Mouse (Mus musculus) heart, embryonic 11.5 days (tissue): ENCODE measurements around the gene Sec23ip. TPM values are rescaled to one million over a fixed set of nuclear protein-coding genes. Genes with fewer than 3 reads are reported as not detected.
A peak's percentile ranks its signal among the peaks of the same experiment; 100 is the strongest.
"Not testable (repeated sequence)": the region's sequence is repeated elsewhere in the genome, so short reads cannot be mapped to it uniquely, and the experiment has no call there.

Experiments used
- ATAC-seq: fragments of 200-750 bp; cut with Nextera tagmentation; replicated peaks from 2 replicates; pipeline ENCODE4 v1.8.0; 2017; ENCODE audit warnings: moderate library complexity; ENCODE audit not compliant: insufficient number of reproducible peaks, low FRiP score, low TSS enrichment
- H3K27ac ChIP-seq: fragments of 300-500 bp; sonication (generic); 2 replicates; pipeline ENCODE4 v1.5.1; 2014; ENCODE audit warnings: mild to moderate bottlenecking, low read depth, low read length
- H3K27me3 ChIP-seq: fragments of 300-500 bp; sonication (generic); 2 replicates; pipeline ENCODE4 v1.6.1; 2014; ENCODE audit warnings: mild to moderate bottlenecking, low read length, mixed read lengths; ENCODE audit not compliant: control insufficient read depth, insufficient read depth
- H3K36me3 ChIP-seq: fragments of 300-500 bp; sonication (generic); 2 replicates; pipeline ENCODE4 v1.6.1; 2014; ENCODE audit warnings: mild to moderate bottlenecking, low read length, moderate library complexity, mixed read lengths; ENCODE audit not compliant: control insufficient read depth, insufficient read depth
- H3K4me1 ChIP-seq: fragments of 300-500 bp; sonication (generic); 2 replicates; pipeline ENCODE4 v1.6.1; 2014; ENCODE audit warnings: low read length; ENCODE audit not compliant: control insufficient read depth, insufficient read depth
- H3K4me2 ChIP-seq: fragments of 300-500 bp; sonication (generic); 2 replicates; pipeline ENCODE4 v1.6.1; 2014; ENCODE audit warnings: mild to moderate bottlenecking, moderate library complexity
- H3K4me3 ChIP-seq: fragments of 300-500 bp; sonication (generic); 2 replicates; pipeline ENCODE4 v1.5.1; 2014; ENCODE audit warnings: low read depth, low read length
- H3K9ac ChIP-seq: fragments of 300-500 bp; sonication (generic); 2 replicates; pipeline ENCODE4 v1.6.1; 2014; ENCODE audit warnings: mild to moderate bottlenecking, low read depth, low read length, moderate library complexity
- H3K9me3 ChIP-seq: fragments of 300-500 bp; sonication (generic); replicated peaks from 2 replicates; pipeline ENCODE4 v1.6.1; 2016; ENCODE audit warnings: low read length; ENCODE audit not compliant: control insufficient read depth
- WGBS: fragments of 180-500 bp; shearing (Covaris S2); extraction: QIAGEN DNeasy Blood & Tissue Kit; methylation state at CpG from one replicate; pipeline ENCODE4 v1.1.7; 2014; ENCODE audit not compliant: insufficient replicate concordance; 5-methylcytosine and 5-hydroxymethylcytosine counted together
- polyA plus RNA-seq: library from polyadenylated mRNA; unstranded; fragments of >200 nt; fragmentation: Nextera tagmentation; extraction: Ambion mirVana; gene quantifications from 2 replicates; pipeline ENCODE4 v1.2.1, GENCODE M21; 2014

Sec23ip gene
- 36.9 and 39.8 TPM in 2 replicates for polyA plus RNA-seq

- under 1% methylated on average over 55 of the region's 55 CpGs for WGBS
- Histone ChIP-seq H3K4me3 (peak within 1 kb of the TSS; percentile 97), H3K27ac (peak within 1 kb of the TSS; percentile 79), H3K9me3 (no peaks in the 10 kb centered on the region), H3K27me3 (no peaks in the 10 kb centered on the region), H3K36me3 (peaks cover under 1% of the 10 kb centered on the region; the same call in 1 of the 2 replicates), H3K4me1 (peaks cover 39% of the 10 kb centered on the region), H3K9ac (peak within 1 kb of the TSS; percentile 96), H3K4me2 (peak within 1 kb of the TSS; percentile 86)
- peak; percentile 67 for ATAC-seq
These were observed at the start of gene Sec23ip for GRCm38 (mm10) chr7:128744684-128745485. TSS of gene Sec23ip (plus strand) at chr7:128744943.

DNA sequence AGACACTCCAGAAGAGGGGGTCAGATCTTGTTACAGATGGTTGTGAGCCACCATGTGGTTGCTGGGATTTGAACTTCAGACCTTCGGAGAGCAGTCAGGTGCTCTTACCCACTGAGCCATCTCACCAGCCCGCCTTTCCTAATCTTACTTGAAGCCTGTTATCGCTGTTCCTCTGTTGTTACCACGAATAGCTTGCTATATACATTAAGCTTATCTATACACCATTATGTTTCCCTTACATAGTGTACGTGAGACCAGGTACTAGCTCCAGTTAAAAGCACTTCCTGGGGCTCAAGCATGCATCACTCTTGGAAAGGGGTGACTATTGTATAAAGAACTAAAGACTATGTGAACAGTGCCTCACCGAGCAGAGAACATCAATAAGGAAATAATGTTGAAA is 44.8 kb upstream of the Sec23ip start:
- H3K4me3 ChIP-seq, H3K27ac ChIP-seq, H3K27me3 ChIP-seq, ATAC-seq, H3K9ac ChIP-seq, H3K4me1 ChIP-seq, H3K4me2 ChIP-seq, H3K9me3 ChIP-seq: not testable (repeated sequence)
- WGBS, result 68% methylated on average over 6 of the region's 6 CpGs
- H3K36me3 ChIP-seq, result peaks cover 23% of the 10 kb centered on the region

GRCm38 (mm10) chr7:128705735-128706134 is 39.0 kb upstream of the Sec23ip start:
- no peak for ATAC-seq
- 31% methylated on average over 4 of the region's 4 CpGs for WGBS
- H3K4me3 ChIP-seq, result no peak overlapping the region
- H3K36me3 ChIP-seq, result peaks cover 36% of the 10 kb centered on the region
- no peaks in the 10 kb centered on the region for H3K9me3 ChIP-seq
- H3K4me1 ChIP-seq, result no peaks in the 10 kb centered on the region
- no peak overlapping the region for H3K4me2 ChIP-seq
- H3K9ac ChIP-seq, result no peak overlapping the region
- no peak overlapping the region for H3K27ac ChIP-seq
- no peaks in the 10 kb centered on the region for H3K27me3 ChIP-seq

DNA sequence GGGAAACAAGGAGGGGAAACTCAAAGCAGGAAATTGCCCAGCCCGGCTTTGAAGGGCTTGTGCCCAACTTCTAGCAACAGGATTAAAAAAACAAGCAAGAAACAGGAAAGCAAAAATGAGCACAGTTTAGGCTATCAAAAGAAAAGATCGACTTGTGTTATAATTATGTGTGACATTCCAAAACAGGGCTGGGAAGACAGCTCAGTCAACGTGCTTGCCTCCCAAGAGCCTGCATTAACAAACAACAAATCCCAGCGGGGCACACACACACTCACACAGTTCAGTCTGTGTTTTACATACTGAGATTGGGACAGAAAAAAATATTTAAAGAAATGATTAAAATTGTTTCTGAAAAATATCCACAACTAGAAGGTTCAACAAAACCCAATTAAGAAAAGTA is 26.8 kb upstream of the Sec23ip start:
- H3K9me3 ChIP-seq, result no peaks in the 10 kb centered on the region
- no peak overlapping the region for H3K4me3 ChIP-seq
- H3K36me3 ChIP-seq, result peaks cover 35% of the 10 kb centered on the region
- H3K9ac ChIP-seq, result no peak overlapping the region
- 62% methylated on average over 4 of the region's 4 CpGs for WGBS
- no peaks in the 10 kb centered on the region; the same call in 1 of the 2 replicates for H3K4me1 ChIP-seq
- no peak for ATAC-seq
- no peak overlapping the region for H3K27ac ChIP-seq
- H3K4me2 ChIP-seq, result no peak overlapping the region
- no peaks in the 10 kb centered on the region for H3K27me3 ChIP-seq

- peaks cover 6% of the 10 kb centered on the region for H3K4me1 ChIP-seq
- no peaks in the 10 kb centered on the region for H3K9me3 ChIP-seq
- H3K9ac ChIP-seq, result no peak overlapping the region
- no peak overlapping the region for H3K4me3 ChIP-seq
- peaks cover 10% of the 10 kb centered on the region for H3K36me3 ChIP-seq
- whole genome bisulfite sequencing, result 24% methylated on average over 4 of the region's 4 CpGs
- ATAC-seq, result peak; percentile 67; the same call in 1 of the 2 replicates
- H3K27ac ChIP-seq, result no peak overlapping the region
- no peak overlapping the region for H3K4me2 ChIP-seq
- no peaks in the 10 kb centered on the region for H3K27me3 ChIP-seq
These were observed 20.0 kb upstream of the Sec23ip start for GRCm38 (mm10) chr7:128724761-128725160.

- no peak for ATAC-seq
- Histone ChIP-seq H3K9ac (no peak overlapping the region), H3K4me3 (no peak overlapping the region), H3K9me3 (no peaks in the 10 kb centered on the region), H3K4me2 (no peak overlapping the region), H3K36me3 (peaks cover 10% of the 10 kb centered on the region), H3K27me3 (no peaks in the 10 kb centered on the region), H3K27ac (0 out of 2 replicates have a peak overlapping the region, but pooled peaks have one; percentile 29), H3K4me1 (peaks cover 6% of the 10 kb centered on the region)
- 87% methylated on average over 9 of the region's 9 CpGs for WGBS
These were observed 19.6 kb upstream of the Sec23ip start for GRCm38 (mm10) chr7:128725189-128725588.

DNA sequence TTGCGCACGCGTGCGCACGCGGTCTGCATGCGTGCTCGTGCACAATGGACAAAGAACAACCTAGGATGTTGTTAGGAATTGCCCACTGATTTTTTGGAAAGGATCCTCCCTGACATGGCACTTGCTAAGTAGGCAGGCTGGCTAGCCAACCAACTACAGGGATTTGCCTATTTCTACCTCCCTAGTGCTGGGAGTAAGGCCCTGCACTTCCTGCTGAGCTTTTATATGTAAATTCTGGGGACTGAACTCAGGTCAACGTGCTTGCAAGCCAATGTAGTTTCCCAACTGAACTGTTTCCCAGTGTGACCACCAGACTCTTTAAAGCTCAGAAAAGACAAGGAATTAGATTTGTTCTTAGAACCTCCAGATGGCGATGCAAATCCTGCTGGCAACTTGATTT is 17.7 kb upstream of the Sec23ip start:
- Histone ChIP-seq H3K9ac (no peak overlapping the region), H3K4me1 (peaks cover 13% of the 10 kb centered on the region), H3K4me2 (no peak overlapping the region), H3K27me3 (no peaks in the 10 kb centered on the region), H3K36me3 (peaks cover 6% of the 10 kb centered on the region), H3K4me3 (no peak overlapping the region), H3K27ac (no peak overlapping the region), H3K9me3 (no peaks in the 10 kb centered on the region)
- 71% methylated on average over 10 of the region's 10 CpGs for WGBS
- ATAC-seq, result no peak

- Histone ChIP-seq H3K4me3 (no peak overlapping the region), H3K4me2 (no peak overlapping the region), H3K9me3 (no peaks in the 10 kb centered on the region), H3K4me1 (peaks cover 14% of the 10 kb centered on the region), H3K27ac (no peak overlapping the region), H3K36me3 (peaks cover 6% of the 10 kb centered on the region), H3K9ac (no peak overlapping the region), H3K27me3 (no peaks in the 10 kb centered on the region)
- ATAC-seq, result no peak
- WGBS, result 53% methylated on average over 5 of the region's 5 CpGs
These were observed 17.0 kb upstream of the Sec23ip start for GRCm38 (mm10) chr7:128727701-128728100.

DNA sequence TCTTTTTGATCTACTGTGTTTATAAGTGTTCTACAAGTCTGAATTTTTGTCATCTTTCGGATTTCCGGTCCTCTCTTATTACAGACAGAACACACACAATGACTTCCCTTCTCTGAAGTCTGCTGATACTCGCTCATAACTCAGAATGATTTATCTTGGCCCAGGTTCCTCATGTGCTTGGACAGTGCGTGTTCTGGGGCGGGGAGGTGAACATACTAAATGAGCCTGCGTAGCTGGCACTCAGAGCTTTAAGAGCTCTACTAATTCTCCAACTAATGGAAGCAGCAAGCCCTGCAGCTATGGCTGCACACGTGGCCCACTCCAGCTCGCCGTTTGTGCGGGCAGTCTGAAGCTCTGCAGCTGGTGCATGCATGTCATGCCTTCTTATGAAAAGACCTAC is 16.0 kb upstream of the Sec23ip start:
- H3K27ac ChIP-seq, result no peak overlapping the region
- no peak overlapping the region for H3K4me3 ChIP-seq
- no peaks in the 10 kb centered on the region for H3K36me3 ChIP-seq
- WGBS, result 84% methylated on average over 10 of the region's 10 CpGs
- H3K9me3 ChIP-seq, result no peaks in the 10 kb centered on the region
- no peak overlapping the region for H3K9ac ChIP-seq
- no peak for ATAC-seq
- H3K4me2 ChIP-seq, result no peak overlapping the region
- H3K27me3 ChIP-seq, result no peaks in the 10 kb centered on the region
- peaks cover 14% of the 10 kb centered on the region for H3K4me1 ChIP-seq
